Mouse (Mus musculus): ENCODE data around the gene Rps29. TPM values are rescaled to one million over a fixed set of nuclear protein-coding genes. Genes with fewer than 3 reads are reported as not detected.

The Rps29 gene
- polyA plus RNA-seq, 1 experiment from 2014 or later, result 1,735 TPM

- no peak overlapping the region for H3K27ac ChIP-seq
- H3K9ac ChIP-seq (replicated peaks), result no peak overlapping the region
- no peak overlapping the region for H3K4me3 ChIP-seq (replicated peaks)
- H3K27me3 ChIP-seq, result no peaks in the 10 kb centered on the region
- H3K4me1 ChIP-seq (replicated peaks), result peaks cover 7% of the 10 kb centered on the region; the same call in 1 of the 2 replicates
- no peaks in the 10 kb centered on the region for H3K9me3 ChIP-seq
- no peak for ATAC-seq (ENCODE audit: insufficient number of reproducible peaks, insufficient read depth, low FRiP score, low TSS enrichment, low read depth)
- no peak overlapping the region for H3K4me2 ChIP-seq
- WGBS, result 90% methylated on average over 5 of the region's 5 CpGs
- H3K36me3 ChIP-seq, result peaks cover 44% of the 10 kb centered on the region
Measured at GRCm38 (mm10) chr12:69191396-69191795, 32.4 kb upstream of the Rps29 start.

DNA sequence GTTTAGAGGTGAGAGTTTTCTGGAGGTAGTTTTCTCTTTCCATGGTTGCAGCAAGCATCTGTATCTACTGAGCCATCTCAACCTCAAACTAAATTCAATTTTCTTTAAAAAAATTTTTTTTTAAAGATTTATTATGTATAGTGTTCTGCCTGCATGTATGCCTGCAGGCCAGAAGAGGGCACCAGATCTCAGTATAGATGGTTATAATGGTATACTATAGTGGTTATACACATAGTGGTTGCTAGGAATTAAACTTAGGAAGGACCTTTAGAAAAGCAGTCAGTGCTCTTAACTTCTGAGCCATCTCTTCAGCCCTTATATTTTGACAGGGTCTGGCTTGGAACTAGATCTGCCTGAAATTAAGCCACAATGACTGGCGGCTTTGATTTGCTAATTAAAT, 31.5 kb upstream of the Rps29 start:
- Histone ChIP-seq H3K36me3 (peaks cover 44% of the 10 kb centered on the region), H3K27me3 (no peaks in the 10 kb centered on the region), H3K4me2 (no peak overlapping the region), H3K4me3 (replicated peaks) (no peak overlapping the region), H3K9ac (replicated peaks) (no peak overlapping the region), H3K4me1 (replicated peaks) (peaks cover 3% of the 10 kb centered on the region), H3K9me3 (no peaks in the 10 kb centered on the region), H3K27ac (no peak overlapping the region)
- ATAC-seq (ENCODE audit: insufficient number of reproducible peaks, insufficient read depth, low FRiP score, low TSS enrichment, low read depth), result no peak
- WGBS, result 97% methylated on average over 1 of the region's 1 CpGs

- Histone ChIP-seq H3K27ac (no peak overlapping the region), H3K4me1 (replicated peaks) (peaks cover 7% of the 10 kb centered on the region), H3K27me3 (no peaks in the 10 kb centered on the region), H3K9me3 (no peaks in the 10 kb centered on the region), H3K9ac (replicated peaks) (no peak overlapping the region), H3K4me2 (no peak overlapping the region), H3K4me3 (replicated peaks) (no peak overlapping the region), H3K36me3 (peaks cover 44% of the 10 kb centered on the region)
- WGBS, result 91% methylated on average over 9 of the region's 9 CpGs
- no peak for ATAC-seq (ENCODE audit: insufficient number of reproducible peaks, insufficient read depth, low FRiP score, low TSS enrichment, low read depth)
Measured at GRCm38 (mm10) chr12:69190074-69190473, 31.1 kb upstream of the Rps29 start.

- Histone ChIP-seq H3K4me3 (replicated peaks) (no peak overlapping the region), H3K9me3 (no peaks in the 10 kb centered on the region), H3K27me3 (no peaks in the 10 kb centered on the region), H3K4me2 (no peak overlapping the region), H3K9ac (replicated peaks) (no peak overlapping the region), H3K27ac (no peak overlapping the region), H3K36me3 (peaks cover 46% of the 10 kb centered on the region), H3K4me1 (replicated peaks) (peaks cover 12% of the 10 kb centered on the region)
- no peak for ATAC-seq (ENCODE audit: insufficient number of reproducible peaks, insufficient read depth, low FRiP score, low TSS enrichment, low read depth)
- WGBS, result 73% methylated on average over 5 of the region's 5 CpGs
Measured at GRCm38 (mm10) chr12:69186811-69187471, 28.0 kb upstream of the Rps29 start.

DNA sequence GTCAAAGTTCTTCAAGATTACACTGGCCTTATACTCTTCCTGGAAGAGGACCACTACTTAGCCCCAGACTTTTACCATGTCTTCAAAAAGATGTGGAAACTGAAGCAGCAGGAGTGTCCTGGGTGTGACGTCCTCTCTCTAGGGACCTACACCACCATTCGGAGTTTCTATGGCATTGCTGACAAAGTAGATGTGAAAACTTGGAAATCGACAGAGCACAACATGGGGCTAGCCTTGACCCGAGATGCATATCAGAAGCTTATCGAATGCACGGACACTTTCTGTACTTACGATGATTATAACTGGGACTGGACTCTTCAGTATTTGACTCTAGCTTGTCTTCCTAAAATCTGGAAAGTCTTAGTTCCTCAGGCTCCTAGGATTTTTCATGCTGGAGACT, 26.4 kb upstream of the Rps29 start:
- WGBS, result 80% methylated on average over 7 of the region's 7 CpGs
- Histone ChIP-seq H3K36me3 (peaks cover 45% of the 10 kb centered on the region), H3K9me3 (no peaks in the 10 kb centered on the region), H3K27ac (no peak overlapping the region), H3K4me1 (replicated peaks) (peaks cover 12% of the 10 kb centered on the region), H3K9ac (replicated peaks) (peak overlapping the region; percentile 94; the same call in 1 of the 2 replicates), H3K27me3 (no peaks in the 10 kb centered on the region), H3K4me2 (peak overlapping the region; percentile 94), H3K4me3 (replicated peaks) (peak overlapping the region; percentile 91)
- ATAC-seq (ENCODE audit: insufficient number of reproducible peaks, insufficient read depth, low FRiP score, low TSS enrichment, low read depth), result no peak

DNA sequence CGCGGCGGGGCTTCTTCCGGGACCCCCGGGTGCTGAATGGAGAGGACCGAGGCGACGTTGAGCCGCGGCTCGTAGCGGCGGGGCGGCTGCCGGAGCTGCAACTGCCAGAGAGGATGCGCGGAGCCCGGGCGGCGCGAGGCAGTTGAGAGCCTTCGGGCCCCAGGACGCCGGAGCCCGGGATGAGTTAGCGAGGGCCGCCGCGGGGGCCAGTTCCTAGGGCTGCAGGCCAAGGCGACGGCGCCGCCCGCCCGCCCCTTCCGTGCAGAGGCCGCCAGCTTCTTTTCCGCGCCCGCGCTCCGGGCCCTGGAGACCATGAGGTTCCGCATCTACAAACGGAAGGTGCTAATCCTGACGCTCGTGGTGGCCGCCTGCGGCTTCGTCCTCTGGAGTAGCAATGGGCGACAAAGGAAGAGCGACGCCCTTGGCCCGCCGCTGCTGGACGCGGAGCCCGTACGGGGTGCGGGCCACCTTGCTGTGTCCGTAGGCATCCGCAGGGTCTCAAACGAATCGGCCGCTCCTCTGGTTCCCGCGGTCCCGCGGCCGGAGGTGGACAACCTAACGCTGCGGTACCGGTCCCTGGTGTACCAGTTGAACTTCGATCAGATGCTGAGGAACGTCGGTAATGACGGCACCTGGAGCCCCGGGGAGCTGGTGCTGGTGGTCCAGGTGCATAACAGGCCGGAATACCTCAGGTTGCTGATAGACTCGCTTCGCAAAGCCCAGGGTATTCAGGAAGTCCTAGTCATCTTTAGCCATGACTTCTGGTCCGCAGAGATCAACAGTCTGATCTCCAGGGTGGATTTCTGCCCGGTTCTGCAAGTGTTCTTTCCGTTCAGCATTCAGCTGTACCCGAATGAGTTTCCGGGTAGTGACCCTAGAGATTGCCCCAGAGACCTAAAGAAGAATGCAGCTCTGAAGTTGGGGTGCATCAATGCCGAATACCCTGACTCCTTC, 25.6 kb upstream of the Rps29 start:
- WGBS, result 3% methylated on average over 85 of the region's 86 CpGs
- Histone ChIP-seq H3K36me3 (peaks cover 38% of the 10 kb centered on the region), H3K4me3 (replicated peaks) (peak overlapping the region; percentile 91), H3K9me3 (no peaks in the 10 kb centered on the region), H3K27ac (peak overlapping the region; percentile 92), H3K4me2 (peak overlapping the region; percentile 94), H3K4me1 (replicated peaks) (peaks cover 12% of the 10 kb centered on the region), H3K27me3 (no peaks in the 10 kb centered on the region), H3K9ac (replicated peaks) (peak overlapping the region; percentile 94)
- peak; percentile 58 for ATAC-seq (ENCODE audit: insufficient number of reproducible peaks, insufficient read depth, low FRiP score, low TSS enrichment, low read depth)

DNA sequence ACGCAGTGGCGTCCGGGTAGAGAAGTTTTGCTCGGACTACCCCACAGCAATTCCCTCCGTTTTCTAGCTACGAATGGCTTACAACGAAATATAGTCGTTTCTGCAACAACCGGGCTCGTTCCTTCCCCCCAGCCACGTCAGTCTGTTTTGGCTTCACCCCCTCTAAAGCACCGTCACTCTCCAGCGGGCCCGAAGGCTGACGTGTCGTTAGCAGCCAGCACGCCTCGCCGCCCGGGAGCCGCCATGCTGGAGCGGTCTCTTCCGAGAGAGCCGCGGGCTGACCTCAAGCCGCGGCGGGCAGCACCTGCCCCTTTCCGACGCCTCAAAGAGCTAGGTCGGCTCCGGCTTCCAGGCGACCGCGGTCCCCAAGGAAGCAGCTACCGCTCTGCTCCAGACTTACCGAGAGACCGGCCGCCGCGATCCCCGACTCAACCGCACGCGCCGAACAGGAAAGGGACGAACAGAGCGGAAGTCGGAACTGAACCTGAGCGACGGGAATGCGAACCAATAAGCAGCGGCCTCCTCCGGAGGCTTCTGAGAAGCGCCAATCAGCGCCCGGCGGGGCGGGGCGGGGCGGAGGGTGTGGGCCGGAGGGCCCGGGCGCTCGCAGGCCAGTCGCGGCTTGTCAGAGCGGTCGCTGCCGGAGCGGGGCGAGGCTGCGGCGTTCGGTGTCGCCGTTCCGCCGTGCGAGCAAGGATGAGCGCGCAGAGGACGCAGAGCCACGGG, 24.8 kb upstream of the Rps29 start, which contains the start of the genes Rpl36al and Mgat2:
Rpl36al (minus strand) TSS at position 501 of the 726 bp plus-strand sequence.
Mgat2 (plus strand) TSS at position 575 of the 726 bp plus-strand sequence.
- Histone ChIP-seq H3K27me3 (no peaks in the 10 kb centered on the region), H3K4me2 (peak within 1 kb of the TSS; percentile 94), H3K9me3 (no peaks in the 10 kb centered on the region), H3K27ac (peak within 1 kb of the TSS; percentile 92), H3K9ac (replicated peaks) (peak within 1 kb of the TSS; percentile 94), H3K36me3 (peaks cover 30% of the 10 kb centered on the region), H3K4me3 (replicated peaks) (peak within 1 kb of the TSS; percentile 91), H3K4me1 (replicated peaks) (peaks cover 12% of the 10 kb centered on the region)
- ATAC-seq (ENCODE audit: insufficient number of reproducible peaks, insufficient read depth, low FRiP score, low TSS enrichment, low read depth), result peak; percentile 99
- under 1% methylated on average over 84 of the region's 84 CpGs for WGBS

DNA sequence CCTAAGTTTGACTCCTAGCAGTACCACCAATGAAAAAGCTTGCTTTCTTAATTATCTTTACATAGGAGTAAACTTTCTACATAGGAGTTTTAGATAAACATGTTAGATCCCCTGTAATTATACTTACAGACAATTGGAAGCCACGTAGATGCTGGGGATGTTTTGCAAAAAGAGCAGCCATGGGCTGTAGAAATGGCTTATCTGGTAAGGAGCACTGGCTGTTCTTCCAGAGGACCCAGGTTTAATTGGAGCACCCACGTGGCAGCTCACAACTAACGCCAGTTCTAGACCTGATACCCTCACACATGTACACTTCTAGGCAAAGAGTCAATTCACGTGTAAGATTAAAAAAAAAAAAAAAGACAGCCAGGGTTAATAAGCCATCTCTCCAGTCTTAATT, 22.8 kb upstream of the Rps29 start:
- Histone ChIP-seq H3K4me3 (replicated peaks) (no peak overlapping the region), H3K9ac (replicated peaks) (no peak overlapping the region), H3K36me3 (peaks cover 28% of the 10 kb centered on the region), H3K27me3 (no peaks in the 10 kb centered on the region), H3K27ac (no peak overlapping the region), H3K4me1 (replicated peaks) (peaks cover 12% of the 10 kb centered on the region), H3K9me3 (no peaks in the 10 kb centered on the region), H3K4me2 (no peak overlapping the region)
- no peak for ATAC-seq (ENCODE audit: insufficient number of reproducible peaks, insufficient read depth, low FRiP score, low TSS enrichment, low read depth)
- WGBS, result 89% methylated on average over 4 of the region's 4 CpGs

DNA sequence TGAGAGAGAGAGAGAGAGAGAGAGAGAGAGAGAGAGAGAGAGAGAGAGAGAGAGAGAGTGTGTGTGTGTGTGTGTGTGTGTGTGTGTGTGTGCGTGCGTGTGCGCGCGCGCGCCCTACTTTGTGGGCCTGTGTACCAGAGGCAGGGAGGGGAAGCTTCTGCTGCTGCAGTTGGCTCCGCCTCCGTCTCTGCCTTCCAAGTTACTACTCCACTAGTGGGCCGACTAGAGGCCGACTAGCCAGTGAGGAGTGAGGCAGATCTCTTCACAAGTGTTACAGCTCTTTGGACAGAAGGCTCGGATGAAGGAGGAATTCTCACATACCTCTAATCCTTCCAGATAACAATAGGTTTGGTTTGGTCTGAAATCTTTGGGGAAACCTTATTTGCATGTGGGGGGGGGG, 20.4 kb upstream of the Rps29 start:
- Histone ChIP-seq H3K4me3 (replicated peaks) (no peak overlapping the region), H3K27ac (no peak overlapping the region), H3K4me1 (replicated peaks) (0 out of 2 replicates have a peak, but pooled peaks cover 3% of the 10 kb centered on the region), H3K36me3 (peaks cover 51% of the 10 kb centered on the region), H3K27me3 (no peaks in the 10 kb centered on the region), H3K4me2 (no peak overlapping the region), H3K9ac (replicated peaks) (no peak overlapping the region), H3K9me3 (no peaks in the 10 kb centered on the region)
- ATAC-seq (ENCODE audit: insufficient number of reproducible peaks, insufficient read depth, low FRiP score, low TSS enrichment, low read depth), result no peak
- WGBS, result 74% methylated on average over 12 of the region's 12 CpGs

DNA sequence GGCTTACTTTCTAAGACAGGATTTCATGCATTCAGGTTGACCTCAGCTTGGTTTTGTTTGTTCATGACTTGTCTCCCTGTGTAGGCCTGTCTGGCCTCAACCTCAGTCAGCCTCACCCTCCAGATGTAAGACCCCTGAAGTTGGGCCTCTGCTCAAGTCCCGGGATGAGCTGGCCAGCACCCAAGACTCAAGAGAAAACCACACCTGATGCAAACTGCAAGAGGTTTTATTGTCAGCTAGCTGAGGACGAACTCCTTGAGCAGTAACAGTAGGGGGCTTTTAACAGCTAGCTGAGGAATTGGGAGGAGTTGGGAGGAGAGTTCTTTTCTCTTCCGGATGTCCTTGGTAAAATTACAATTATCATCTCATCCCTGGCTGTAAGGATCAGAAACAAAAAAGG, 18.5 kb upstream of the Rps29 start:
- no peak for ATAC-seq (ENCODE audit: insufficient number of reproducible peaks, insufficient read depth, low FRiP score, low TSS enrichment, low read depth)
- no peak overlapping the region for H3K4me2 ChIP-seq
- H3K36me3 ChIP-seq, result peaks cover 68% of the 10 kb centered on the region
- H3K9me3 ChIP-seq, result no peaks in the 10 kb centered on the region
- H3K4me1 ChIP-seq (replicated peaks), result no peaks in the 10 kb centered on the region
- H3K27ac ChIP-seq, result no peak overlapping the region
- H3K27me3 ChIP-seq, result no peaks in the 10 kb centered on the region
- no peak overlapping the region for H3K9ac ChIP-seq (replicated peaks)
- 79% methylated on average over 3 of the region's 3 CpGs for WGBS
- H3K4me3 ChIP-seq (replicated peaks), result no peak overlapping the region

DNA sequence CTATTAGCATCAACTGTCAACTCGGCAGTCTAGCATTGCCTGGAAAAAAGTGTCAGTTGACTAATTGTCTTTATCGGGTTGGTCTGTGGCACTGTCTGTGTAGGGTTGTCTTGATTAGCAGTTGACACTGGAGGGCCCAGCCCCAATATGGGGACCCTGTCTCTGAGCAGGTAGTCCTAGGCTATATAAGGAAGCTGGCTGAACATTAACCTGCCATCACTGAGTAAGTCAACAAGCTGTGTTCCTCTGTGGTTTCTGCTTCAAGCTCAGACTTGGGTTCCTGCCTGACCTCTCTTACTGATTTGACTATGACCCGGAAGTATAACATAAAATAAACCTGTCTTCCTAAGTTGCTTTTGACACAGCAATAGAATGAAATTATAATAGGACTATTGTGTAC, 17.0 kb upstream of the Rps29 start:
- H3K9me3 ChIP-seq, result no peaks in the 10 kb centered on the region
- H3K9ac ChIP-seq (replicated peaks), result no peak overlapping the region
- H3K27ac ChIP-seq, result no peak overlapping the region
- 95% methylated on average over 3 of the region's 3 CpGs for WGBS
- H3K36me3 ChIP-seq, result peaks cover 59% of the 10 kb centered on the region
- H3K27me3 ChIP-seq, result no peaks in the 10 kb centered on the region
- no peak overlapping the region for H3K4me3 ChIP-seq (replicated peaks)
- ATAC-seq (ENCODE audit: insufficient number of reproducible peaks, insufficient read depth, low FRiP score, low TSS enrichment, low read depth), result no peak
- no peak overlapping the region for H3K4me2 ChIP-seq
- H3K4me1 ChIP-seq (replicated peaks), result no peaks in the 10 kb centered on the region
